Mouse (Mus musculus) CH12.LX (cell line): Measurements from ENCODE around the gene Atl3. TPM values are rescaled to one million over a fixed set of nuclear protein-coding genes. Genes with fewer than 3 reads are reported as not detected.
A peak's percentile ranks its signal among the peaks of the same experiment; 100 is the strongest.
"Not testable (repeated sequence)": the region's sequence is repeated elsewhere in the genome, so short reads cannot be mapped to it uniquely, and the experiment has no call there.

Source experiments
- DNase-seq: peaks from one replicate; pipeline ENCODE4 v3.0.0-alpha.2; 2013; ENCODE audit errors: extremely low read depth
- H3K27ac ChIP-seq: 2 replicates; pipeline ENCODE4 v1.5.1; 2012; ENCODE audit warnings: low read depth, mild to moderate bottlenecking, control low read depth, moderate library complexity; ENCODE audit not compliant: insufficient read depth
- H3K27me3 ChIP-seq: replicated peaks from 2 replicates; pipeline ENCODE3; 2012; ENCODE audit warnings: inconsistent platforms
- H3K36me3 ChIP-seq, 2 experiments: replicated peaks in 1 of 2; 2 replicates each; pipeline versions ENCODE3 to v1.6.1; 2012; ENCODE audit warnings: inconsistent platforms in 1 of 2, low read length in 1 of 2, mild to moderate bottlenecking in 1 of 2, mixed read lengths in 1 of 2, moderate library complexity in 1 of 2; ENCODE audit not compliant: control insufficient read depth in 1 of 2, insufficient read depth in 1 of 2
- H3K4me1 ChIP-seq, 2 experiments: 2 replicates each; pipeline ENCODE4 v1.6.1; 2012; ENCODE audit warnings: inconsistent platforms in 1 of 2, moderate library complexity in 1 of 2; ENCODE audit not compliant: insufficient read depth in 2 of 2, control insufficient read depth in 1 of 2
- H3K4me2 ChIP-seq: 2 replicates; pipeline ENCODE4 v1.6.1; 2012; ENCODE audit warnings: low read depth, mild to moderate bottlenecking, control low read depth; ENCODE audit not compliant: poor library complexity, insufficient read depth, severe bottlenecking
- H3K4me3 ChIP-seq, 3 experiments: fragments of 150-350 bp in 1 of 3; sonication (generic) in 1 of 3; replicated peaks in 1 of 3; 2 replicates each; pipeline versions ENCODE3 to v1.5.1; 2011 to 2012; ENCODE audit warnings: low read depth in 2 of 3, low read length in 2 of 3, mild to moderate bottlenecking in 2 of 3, moderate library complexity in 2 of 3, control low read depth in 1 of 3, improper control_type of control experiment in 1 of 3, inconsistent platforms in 1 of 3, mixed read lengths in 1 of 3; ENCODE audit not compliant: poor library complexity in 1 of 3
- H3K79me2 ChIP-seq: replicated peaks from 2 replicates; pipeline ENCODE4 v1.6.1; 2012; ENCODE audit warnings: mild to moderate bottlenecking, moderate library complexity; ENCODE audit not compliant: control insufficient read depth, poor library complexity, insufficient read depth, severe bottlenecking; ENCODE audit errors: extremely low read depth
- H3K9ac ChIP-seq: 2 replicates; pipeline ENCODE4 v1.6.1; 2012; ENCODE audit warnings: low read depth, mild to moderate bottlenecking, control low read depth, moderate library complexity; ENCODE audit not compliant: insufficient read depth
- H3K9me3 ChIP-seq: replicated peaks from 2 replicates; pipeline ENCODE3; 2012; ENCODE audit warnings: low read length, inconsistent platforms, mixed read lengths
- CTCF ChIP-seq, 2 experiments: IDR thresholded peaks in 1 of 2; conservative IDR thresholded peaks in 1 of 2; 2 replicates each; pipeline ENCODE4 v1.5.1; 2011 to 2012; ENCODE audit warnings: low read depth in 2 of 2, low read length in 2 of 2, improper control_type of control experiment in 1 of 2, inconsistent platforms in 1 of 2, mild to moderate bottlenecking in 1 of 2, moderate library complexity in 1 of 2
- EP300 ChIP-seq: IDR thresholded peaks from 2 replicates; pipeline ENCODE4 v1.6.1; 2011; ENCODE audit warnings: low read length, improper control_type of control experiment
- ETS1 ChIP-seq: conservative IDR thresholded peaks from 2 replicates; pipeline ENCODE4 v1.6.1; 2012; ENCODE audit warnings: low read depth, mild to moderate bottlenecking, inconsistent platforms, low read length, improper control_type of control experiment, moderate library complexity
- GABPA ChIP-seq: IDR thresholded peaks from 2 replicates; pipeline ENCODE4 v1.6.1; 2012; ENCODE audit warnings: low read depth, low read length, improper control_type of control experiment, inconsistent platforms; ENCODE audit not compliant: insufficient replicate concordance
- HCFC1 ChIP-seq: IDR thresholded peaks from 2 replicates; pipeline ENCODE4 v1.6.1; 2012; ENCODE audit warnings: low read depth, mild to moderate bottlenecking, inconsistent platforms, low read length, improper control_type of control experiment
- MAX ChIP-seq: IDR thresholded peaks from 2 replicates; pipeline ENCODE4 v1.6.1; 2011; ENCODE audit warnings: low read length, improper control_type of control experiment
- NRF1 ChIP-seq: IDR thresholded peaks from 2 replicates; pipeline ENCODE4 v1.6.1; 2014; ENCODE audit warnings: low read depth, mild to moderate bottlenecking, inconsistent platforms, low read length, improper control_type of control experiment, moderate library complexity
- RAD21 ChIP-seq: IDR thresholded peaks from 2 replicates; pipeline ENCODE4 v1.6.1; 2011; ENCODE audit warnings: low read depth, mild to moderate bottlenecking, low read length, improper control_type of control experiment, moderate library complexity
- ZMIZ1 ChIP-seq: IDR thresholded peaks from 2 replicates; pipeline ENCODE4 v1.6.1; 2012; ENCODE audit warnings: low read depth, mild to moderate bottlenecking, inconsistent platforms, low read length, improper control_type of control experiment
- ZNF384 ChIP-seq: IDR thresholded peaks from 2 replicates; pipeline ENCODE4 v1.6.1; 2012; ENCODE audit warnings: low read depth, low read length, improper control_type of control experiment, inconsistent platforms
- dilution Hi-C: fragments of 300-500 bp; cut with MboI; formaldehyde crosslinking; loops from 2 replicates; pipeline ENCODE4 v1.14.3; 2020; ENCODE audit warnings: low sequenced_read_pairs; ENCODE audit not compliant: extremely low pct_unique_long_range_greater_than_20kb, extremely low pct_ligation_motif_present
- in situ Hi-C: fragments of 300-500 bp; cut with MboI; formaldehyde crosslinking; loops from 3 replicates; pipeline ENCODE4 v1.14.3; 2019; ENCODE audit warnings: low sequenced_read_pairs, low pct_ligation_motif_present, low pct_unique_long_range_greater_than_20kb, mixed read lengths
- polyA plus RNA-seq: library from polyadenylated mRNA; unstranded; fragments of >175 nt; gene quantifications from 2 replicates; pipeline ENCODE4 v1.2.1, GENCODE M21; 2012; ENCODE audit warnings: low read depth; ENCODE audit not compliant: insufficient read length
- total RNA-seq, 2 experiments: library from RNA; depleted of rRNA; stranded (reverse); fragments of 300-350 nt in 1 of 2; fragments of >200 nt in 1 of 2; gene quantifications; 2 replicates each; pipeline ENCODE4 v1.2.3; 2012 to 2014

The Atl3 gene
- total and polyA plus RNA-seq, 3 experiments, result 9.2 to 17.5 (median 14.3) TPM

GRCm38 (mm10) chr19:7496070-7496469 lies 2.2 kb downstream of the Atl3 start:
- H3K4me3 ChIP-seq, H3K36me3 ChIP-seq, dilution Hi-C loops, H3K4me2 ChIP-seq, H3K27ac ChIP-seq, H3K9me3 ChIP-seq, H3K27me3 ChIP-seq, DNase-seq: not testable (repeated sequence)
- peak overlapping the region; percentile 84; the same call in 1 of the 2 replicates for H3K9ac ChIP-seq
- TF ChIP-seq ZNF384, result peak; percentile 50
- TF ChIP-seq, all 38 proteins: peak for 1; not testable (repeated sequence) for 37
- in situ Hi-C loops, H3K79me2 ChIP-seq, H3K4me1 ChIP-seq: not testable (repeated sequence)

- H3K4me1 ChIP-seq, result peaks cover 0 to 3% of the 10 kb centered on the region in 2 experiments; a peak in 1 of 4 replicates
- H3K4me2 ChIP-seq, result no peak overlapping the region
- H3K4me3 ChIP-seq, result no peak overlapping the region
- peaks cover 0 to 1% of the 10 kb centered on the region in 2 experiments for H3K36me3 ChIP-seq
- H3K27ac ChIP-seq, result no peak overlapping the region
- DNase-seq, result no peak
- dilution Hi-C loops (no loop called here), in situ Hi-C loops (no loop called here)
- no peak overlapping the region for H3K9ac ChIP-seq
- no peaks in the 10 kb centered on the region for H3K9me3 ChIP-seq
- H3K79me2 ChIP-seq, result peaks cover 10% of the 10 kb centered on the region
- H3K27me3 ChIP-seq, result no peaks in the 10 kb centered on the region
- TF ChIP-seq EP300 (0 out of 2 replicates have a peak, but pooled peaks have one; percentile 21), RAD21 (no peak)
- TF ChIP-seq, all 38 proteins: peak for 1
Observed at GRCm38 (mm10) chr19:7498816-7499215, 5.0 kb downstream of the Atl3 start.

- no peaks in the 10 kb centered on the region for H3K9me3 ChIP-seq
- in situ Hi-C loops (no loop called here), dilution Hi-C loops (no loop called here)
- TF ChIP-seq NRF1, result no peak
- TF ChIP-seq ETS1, result no peak
- no peak for TF ChIP-seq HCFC1
- no peak for TF ChIP-seq ZMIZ1
- TF ChIP-seq GABPA, result no peak
- TF ChIP-seq MAX, result no peak
- no peak for TF ChIP-seq CTCF (conservative IDR thresholded peaks at IDR 0.05 in 1 of 2, IDR thresholded peaks at IDR 0.05 in 1 of 2; ENCODE audit: low read depth in 2 of 2, low read length in 2 of 2)
- H3K36me3 ChIP-seq, result peaks cover 0 to 1% of the 10 kb centered on the region in 2 experiments
- no peak overlapping the region for H3K4me2 ChIP-seq
- no peak overlapping the region for H3K9ac ChIP-seq
- H3K79me2 ChIP-seq, result peaks cover 9% of the 10 kb centered on the region
- H3K27ac ChIP-seq, result no peak overlapping the region
- no peak overlapping the region for H3K4me3 ChIP-seq
- no peaks in the 10 kb centered on the region for H3K27me3 ChIP-seq
- DNase-seq, result no peak
- peaks cover 0 to 3% of the 10 kb centered on the region in 2 experiments; a peak in 1 of 4 replicates for H3K4me1 ChIP-seq
Observed at GRCm38 (mm10) chr19:7500701-7501100, 6.9 kb downstream of the Atl3 start.
